Mouse (Mus musculus) bone marrow, adult 2 months (tissue): ENCODE measurements around the gene Gm11758. TPM values are rescaled to one million over a fixed set of nuclear protein-coding genes. Genes with fewer than 3 reads are reported as not detected.
"Not testable (repeated sequence)": the region's sequence is repeated elsewhere in the genome, so short reads cannot be mapped to it uniquely, and the experiment has no call there.

Source experiments
- H3K27ac ChIP-seq: fragments of 200-500 bp; 2 replicates; pipeline ENCODE4 v1.5.1; 2012; ENCODE audit warnings: low read depth, mild to moderate bottlenecking, control low read depth, inconsistent platforms, low read length; ENCODE audit not compliant: control insufficient read depth, poor library complexity, insufficient read depth
- H3K4me1 ChIP-seq: fragments of 200-500 bp; 2 replicates; pipeline ENCODE4 v1.6.1; 2011; ENCODE audit warnings: low read length; ENCODE audit not compliant: control insufficient read depth, insufficient read depth
- H3K4me3 ChIP-seq: fragments of 200-500 bp; replicated peaks from 2 replicates; pipeline ENCODE3; 2011; ENCODE audit warnings: mild to moderate bottlenecking, low read depth, low read length, control low read depth; ENCODE audit not compliant: control insufficient read depth
- CTCF ChIP-seq: fragments of 200-500 bp; IDR thresholded peaks from 2 replicates; pipeline ENCODE4 v1.5.1; 2011; ENCODE audit warnings: low read length, control low read depth; ENCODE audit not compliant: control insufficient read depth, insufficient read depth
- POLR2A ChIP-seq: fragments of 200-500 bp; IDR thresholded peaks from 2 replicates; pipeline ENCODE4 v1.6.1; 2011; ENCODE audit warnings: low read depth, mild to moderate bottlenecking, control low read depth, low read length, borderline replicate concordance; ENCODE audit not compliant: control insufficient read depth
- WGBS: fragments of 180-500 bp; shearing (Covaris S2); methylation state at CpG from one replicate; pipeline ENCODE4 v1.1.7; 2018; 5-methylcytosine and 5-hydroxymethylcytosine counted together
- polyA plus RNA-seq: library from polyadenylated mRNA; stranded (reverse); fragments of >200 nt; gene quantifications from 2 replicates; pipeline ENCODE4 v1.2.4, GENCODE M21; 2011; ENCODE audit warnings: low replicate concordance; ENCODE audit not compliant: missing spikeins, insufficient read depth, insufficient read length

Gene Gm11758
- polyA plus RNA-seq = not detected in 2 replicates

DNA sequence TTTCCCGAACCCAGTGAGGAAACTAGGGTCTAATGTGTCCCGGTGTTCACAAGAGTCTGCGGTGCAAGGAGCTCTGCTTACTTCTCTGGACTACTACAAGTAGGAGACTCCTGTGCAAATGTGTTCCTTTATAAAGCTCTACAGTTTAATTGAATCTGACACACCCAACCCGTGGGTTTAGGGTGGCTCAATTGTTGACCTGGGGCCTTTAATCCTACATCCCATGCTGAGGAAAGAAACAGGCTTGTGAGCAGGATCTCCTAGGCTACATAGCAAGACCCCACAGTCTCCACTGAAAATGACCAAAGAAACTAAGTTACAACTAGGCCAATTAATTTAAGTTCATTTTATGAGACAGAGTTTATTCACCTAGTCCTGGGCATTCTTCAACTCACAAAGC, at the start of gene Gm11758:
TSS of gene Gm11758 (minus strand) at position 101 of the 400 bp plus-strand sequence.
- H3K4me3 ChIP-seq, H3K27ac ChIP-seq, H3K4me1 ChIP-seq: not testable (repeated sequence)
- WGBS = no CpG with 5 or more reads among the region's 4 CpGs

- not testable (repeated sequence) for H3K4me1 ChIP-seq, H3K27ac ChIP-seq, H3K4me3 ChIP-seq
- WGBS = 70% methylated on average over 6 of the region's 6 CpGs
Measured at GRCm38 (mm10) chr4:73920660-73921059, 44.6 kb upstream of the Gm11758 start, which contains the start of gene Gm11756. Gene Gm11756, minus strand, starts transcription at chr4:73920760.

DNA sequence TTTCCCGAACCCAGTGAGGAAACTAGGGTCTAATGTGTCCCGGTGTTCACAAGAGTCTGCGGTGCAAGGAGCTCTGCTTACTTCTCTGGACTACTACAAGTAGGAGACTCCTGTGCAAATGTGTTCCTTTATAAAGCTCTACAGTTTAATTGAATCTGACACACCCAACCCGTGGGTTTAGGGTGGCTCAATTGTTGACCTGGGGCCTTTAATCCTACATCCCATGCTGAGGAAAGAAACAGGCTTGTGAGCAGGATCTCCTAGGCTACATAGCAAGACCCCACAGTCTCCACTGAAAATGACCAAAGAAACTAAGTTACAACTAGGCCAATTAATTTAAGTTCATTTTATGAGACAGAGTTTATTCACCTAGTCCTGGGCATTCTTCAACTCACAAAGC, 29.8 kb upstream of the Gm11758 start, which contains the start of gene Gm13871:
TSS of gene Gm13871 (minus strand) at position 101 of the 400 bp plus-strand sequence.
- not testable (repeated sequence) for H3K4me1 ChIP-seq, H3K4me3 ChIP-seq, H3K27ac ChIP-seq
- WGBS = no CpG with 5 or more reads among the region's 4 CpGs

DNA sequence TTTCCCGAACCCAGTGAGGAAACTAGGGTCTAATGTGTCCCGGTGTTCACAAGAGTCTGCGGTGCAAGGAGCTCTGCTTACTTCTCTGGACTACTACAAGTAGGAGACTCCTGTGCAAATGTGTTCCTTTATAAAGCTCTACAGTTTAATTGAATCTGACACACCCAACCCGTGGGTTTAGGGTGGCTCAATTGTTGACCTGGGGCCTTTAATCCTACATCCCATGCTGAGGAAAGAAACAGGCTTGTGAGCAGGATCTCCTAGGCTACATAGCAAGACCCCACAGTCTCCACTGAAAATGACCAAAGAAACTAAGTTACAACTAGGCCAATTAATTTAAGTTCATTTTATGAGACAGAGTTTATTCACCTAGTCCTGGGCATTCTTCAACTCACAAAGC, 14.9 kb upstream of the Gm11758 start, which contains the start of gene Gm11757:
TSS of gene Gm11757 (minus strand) at position 101 of the 400 bp plus-strand sequence.
- WGBS = no CpG with 5 or more reads among the region's 4 CpGs
- not testable (repeated sequence) for H3K27ac ChIP-seq, H3K4me1 ChIP-seq

GRCm38 (mm10) chr4:73826587-73826986, 49.5 kb downstream of the Gm11758 start:
- 70% methylated on average over 3 of the region's 3 CpGs for WGBS

More for the DNA sequence above, 14.9 kb upstream of the Gm11758 start, which contains the start of gene Gm11757:
- not testable (repeated sequence) for H3K4me3 ChIP-seq

More at GRCm38 (mm10) chr4:73826587-73826986, 49.5 kb downstream of the Gm11758 start:
- no peak overlapping the region for H3K4me3 ChIP-seq
- TF ChIP-seq POLR2A (no peak), CTCF (no peak)
- H3K4me1 ChIP-seq = no peaks in the 10 kb centered on the region
- H3K27ac ChIP-seq = no peak overlapping the region

Other genes starting within 250 kb of the Gm11758 start
- not detected in 2 replicates for gene Gm11236, start 238.1 kb downstream of the Gm11758 start, polyA plus RNA-seq
- gene Gm11239, start 207.9 kb downstream of the Gm11758 start, polyA plus RNA-seq = not detected in 2 replicates
- gene Gm428, start 192.8 kb downstream of the Gm11758 start, polyA plus RNA-seq = not detected in 2 replicates
- gene Rasef, start 85.3 kb downstream of the Gm11758 start, polyA plus RNA-seq = not detected in 2 replicates
- not detected in 2 replicates for gene Gm11757, start 14.8 kb upstream of the Gm11758 start, polyA plus RNA-seq
- gene Gm13871, start 29.7 kb upstream of the Gm11758 start, polyA plus RNA-seq = not detected in 2 replicates
- not detected in 2 replicates for gene Gm11756, start 44.5 kb upstream of the Gm11758 start, polyA plus RNA-seq
- not detected in 2 replicates for gene 2310002L09Rik, start 74.6 kb upstream of the Gm11758 start, polyA plus RNA-seq
- 0.40 and 1.1 TPM in 2 replicates for gene Frmd3, start 137.2 kb upstream of the Gm11758 start, polyA plus RNA-seq